Comparison of ENCODE assay signal across 8 mouse cellular contexts in the genomic region with DNA sequence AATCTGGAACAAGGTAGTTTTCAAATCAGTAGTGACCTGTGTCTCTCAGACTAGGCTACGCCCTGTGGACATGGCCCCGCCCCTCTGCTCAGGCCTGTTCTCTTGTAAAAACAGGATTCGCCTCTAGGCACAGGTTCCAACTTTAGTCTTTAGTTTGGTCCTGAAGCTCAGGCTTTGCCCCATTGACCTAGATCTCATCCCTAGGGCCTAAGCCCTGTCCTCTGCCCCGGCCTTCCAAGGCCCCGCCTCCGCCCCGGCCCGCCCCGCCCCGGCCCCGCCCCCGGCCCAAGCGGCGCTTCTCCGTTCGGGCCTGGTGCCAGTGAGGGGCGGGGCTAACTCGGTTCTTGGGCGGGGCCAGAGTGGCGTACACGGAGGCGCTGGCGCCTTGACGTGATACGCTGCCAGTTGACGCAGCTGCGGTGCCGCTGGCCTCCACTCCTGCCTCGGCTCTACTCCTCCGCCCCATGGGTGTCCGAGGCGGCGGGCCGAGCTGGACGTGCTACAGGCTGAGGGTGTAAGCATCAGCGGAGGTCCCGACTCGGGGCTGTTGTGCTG. TPM values are rescaled to one million over a fixed set of nuclear protein-coding genes. Genes with fewer than 3 reads are reported as not detected.
DNase-seq lines count a peak whose midpoint lies in the region; ATAC-seq and TF ChIP-seq lines count a peak whose summit lies in the region.

Gene 4932438A13Rik (plus strand): TSS at position 384 of the 555 bp plus-strand sequence.

- WGBS in forebrain, embryonic 13.5 days, result under 1% methylated on average over 33 of the region's 38 CpGs
- under 1% methylated on average over 38 of the region's 38 CpGs for WGBS in large intestine, adult 2 months
- 2% methylated on average over 28 of the region's 38 CpGs for WGBS in liver, postnatal 0 days (ENCODE audit: insufficient replicate concordance)
- under 1% methylated on average over 35 of the region's 38 CpGs for WGBS in neural tube, embryonic 14.5 days

- H3K4me1 ChIP-seq in ES-Bruce4 (ENCODE audit: control insufficient read depth, insufficient read depth, low read length), result no peaks in the 10 kb centered on the region
- H3K4me1 ChIP-seq in forebrain, embryonic 13.5 days, result peaks cover 7% of the 10 kb centered on the region
- peaks cover 10% of the 10 kb centered on the region for H3K4me1 ChIP-seq in liver, postnatal 0 days (ENCODE audit: insufficient read depth)
- H3K4me1 ChIP-seq in neural tube, embryonic 14.5 days (ENCODE audit: control insufficient read depth, insufficient read depth, low read length), result peaks cover 5% of the 10 kb centered on the region

- H3K27me3 ChIP-seq in ES-Bruce4 (ENCODE audit: control insufficient read depth, insufficient read depth, low read length, poor library complexity, severe bottlenecking), result no peaks in the 10 kb centered on the region
- H3K27me3 ChIP-seq in forebrain, embryonic 13.5 days, result no peaks in the 10 kb centered on the region
- H3K27me3 ChIP-seq in liver, postnatal 0 days (ENCODE audit: insufficient read depth, low read length), result no peaks in the 10 kb centered on the region
- no peaks in the 10 kb centered on the region for H3K27me3 ChIP-seq in neural tube, embryonic 14.5 days (ENCODE audit: control insufficient read depth, insufficient read depth, low read length)

- TF ChIP-seq EP300 in ES-Bruce4 (IDR thresholded peaks at IDR 0.05; ENCODE audit: insufficient read depth, low read depth, low read length), result 0 out of 2 replicates have a peak, but pooled peaks have one; percentile 26
- TF ChIP-seq EP300 in liver, postnatal 0 days (IDR thresholded peaks at IDR 0.05; ENCODE audit: low read depth), result no peak

- peak within 1 kb of the TSS; percentile 73 for H3K4me2 ChIP-seq in forebrain, embryonic 13.5 days
- H3K4me2 ChIP-seq in liver, postnatal 0 days (ENCODE audit: low read depth, low read length), result peak within 1 kb of the TSS; percentile 71
- peak within 1 kb of the TSS; percentile 58 for H3K4me2 ChIP-seq in neural tube, embryonic 14.5 days (ENCODE audit: low read depth, low read length)

- TF ChIP-seq POLR2A in ES-Bruce4 (IDR thresholded peaks at IDR 0.05; ENCODE audit: insufficient read depth, low read length), result peak; percentile 73

- TF ChIP-seq CTCF in ES-Bruce4 (IDR thresholded peaks at IDR 0.05; ENCODE audit: low read depth, low read length), result no peak
- no peak for TF ChIP-seq CTCF in liver, postnatal 0 days (IDR thresholded peaks at IDR 0.05; ENCODE audit: low read depth)

- intact Hi-C loops in heart, postnatal 10 days (cut with DNase I), result no loop called here

- H3K9me3 ChIP-seq in ES-Bruce4 (replicated peaks; ENCODE audit: control insufficient read depth, insufficient read depth, low read length, poor library complexity, severe bottlenecking), result no peaks in the 10 kb centered on the region
- H3K9me3 ChIP-seq in forebrain, embryonic 13.5 days (replicated peaks), result no peaks in the 10 kb centered on the region
- H3K9me3 ChIP-seq in liver, postnatal 0 days (ENCODE audit: low read length), result no peaks in the 10 kb centered on the region
- no peaks in the 10 kb centered on the region for H3K9me3 ChIP-seq in neural tube, embryonic 14.5 days (ENCODE audit: control insufficient read depth, low read length)

- DNase-seq in heart, postnatal 10 days, result peak; percentile 99 to 100
- DNase-seq in large intestine, adult 2 months (ENCODE audit: low read depth, low spot score), result peak; percentile 75
- peak; percentile 100 for DNase-seq in liver, postnatal 0 days
- peak; percentile 100 for DNase-seq in testis, postnatal 10 days (ENCODE audit: low spot score)

- peak within 1 kb of the TSS; percentile 25 for H3K9ac ChIP-seq in ES-Bruce4 (ENCODE audit: low read depth, poor library complexity, severe bottlenecking)
- peak within 1 kb of the TSS; percentile 81 for H3K9ac ChIP-seq in forebrain, embryonic 13.5 days
- peak within 1 kb of the TSS; percentile 82 for H3K9ac ChIP-seq in liver, postnatal 0 days (replicated peaks)
- H3K9ac ChIP-seq in neural tube, embryonic 14.5 days (replicated peaks; ENCODE audit: low read depth, low read length), result peak within 1 kb of the TSS; percentile 91

- peak; percentile 95 for ATAC-seq in cerebellum, adult (ENCODE audit: insufficient number of reproducible peaks, low FRiP score, low TSS enrichment)
- peak; percentile 99 for ATAC-seq in forebrain, embryonic 13.5 days
- peak; percentile 96 for ATAC-seq in liver, postnatal 0 days
- ATAC-seq in neural tube, embryonic 14.5 days (ENCODE audit: low read depth), result peak; percentile 99

- H3K4me3 ChIP-seq in ES-Bruce4 (ENCODE audit: low read depth, low read length), result peak within 1 kb of the TSS; percentile 78
- H3K4me3 ChIP-seq in forebrain, embryonic 13.5 days, result peak within 1 kb of the TSS; percentile 80
- H3K4me3 ChIP-seq in liver, postnatal 0 days (ENCODE audit: low read depth, low read length), result peak within 1 kb of the TSS; percentile 78
- peak within 1 kb of the TSS; percentile 73 for H3K4me3 ChIP-seq in neural tube, embryonic 14.5 days (ENCODE audit: low read depth, low read length)

- no peaks in the 10 kb centered on the region for H3K36me3 ChIP-seq in ES-Bruce4 (ENCODE audit: control insufficient read depth, insufficient read depth, low read length, poor library complexity, severe bottlenecking)
- peaks cover 19% of the 10 kb centered on the region for H3K36me3 ChIP-seq in forebrain, embryonic 13.5 days (ENCODE audit: poor library complexity, severe bottlenecking)
- peaks cover 21% of the 10 kb centered on the region for H3K36me3 ChIP-seq in liver, postnatal 0 days (replicated peaks; ENCODE audit: insufficient read depth, low read length)
- no peaks in the 10 kb centered on the region for H3K36me3 ChIP-seq in neural tube, embryonic 14.5 days (ENCODE audit: control insufficient read depth, insufficient read depth, low read length)

- H3K27ac ChIP-seq in ES-Bruce4 (ENCODE audit: insufficient read depth, low read length), result peak within 1 kb of the TSS; percentile 75
- H3K27ac ChIP-seq in forebrain, embryonic 13.5 days, result peak within 1 kb of the TSS; percentile 41; the same call in 1 of the 2 replicates
- H3K27ac ChIP-seq in liver, postnatal 0 days (ENCODE audit: low read depth), result peak within 1 kb of the TSS; percentile 94
- H3K27ac ChIP-seq in neural tube, embryonic 14.5 days (ENCODE audit: low read depth, low read length), result peak within 1 kb of the TSS; percentile 72

RNA-seq across cellular contexts. Expression of gene 4932438A13Rik, which starts in this region (rescaled TPM):
- polyA plus RNA-seq in ES-Bruce4 (2011; ENCODE audit: insufficient read depth, insufficient read length, low read depth, missing spikeins), result 34.2 and 38.2 TPM in 2 replicates
- 48.0 and 55.2 TPM in 2 replicates for polyA plus RNA-seq in forebrain, embryonic 13.5 days (2015; fragmentation: Nextera tagmentation; extraction: Ambion mirVana)
- total RNA-seq in heart, postnatal 10 days (2021), result 10 to 100 TPM; 49.5 to 51.8 TPM
- polyA plus RNA-seq in large intestine, adult 2 months (2012; rRNA removed), result 9.0 and 21.2 TPM in 2 replicates
- 14.4 and 15.8 TPM in 2 replicates for polyA plus RNA-seq in liver, postnatal 0 days (2015; fragmentation: Nextera tagmentation; extraction: Ambion mirVana)
- polyA plus RNA-seq in neural tube, embryonic 14.5 days (2014; fragmentation: Nextera tagmentation; extraction: Ambion mirVana), result 104 and 120 TPM in 2 replicates

Comparison
In these comparisons a context has a peak if more than half of its experiments do, and no peak if none do; other contexts are left out.
1. Peak in every context shown above with its lines: DNase-seq, ATAC-seq, H3K4me3 ChIP-seq and H3K27ac ChIP-seq.
2. H3K27ac ChIP-seq: peak in every context shown above with its lines; median percentile 94 in liver, postnatal 0 days; 75 in ES-Bruce4; 72 in neural tube, embryonic 14.5 days; 41 in forebrain, embryonic 13.5 days.
3. H3K9ac ChIP-seq: peak in every context shown above with its lines; median percentile 91 in neural tube, embryonic 14.5 days; 82 in liver, postnatal 0 days; 81 in forebrain, embryonic 13.5 days; 25 in ES-Bruce4.